Mouse (Mus musculus) intestine, postnatal 0 days (tissue): ENCODE measurements around the gene Irak3. TPM values are rescaled to one million over a fixed set of nuclear protein-coding genes. Genes with fewer than 3 reads are reported as not detected.

Experiments used
- ATAC-seq: fragments of 200-750 bp; cut with Nextera tagmentation; 2 replicates; pipeline ENCODE4 v1.8.0; 2017; ENCODE audit warnings: mild to moderate bottlenecking, moderate TSS enrichment, moderate library complexity
- H3K27ac ChIP-seq: fragments of 300-500 bp; sonication (generic); 2 replicates; pipeline ENCODE4 v1.5.1; 2014; ENCODE audit warnings: mild to moderate bottlenecking, low read depth, low read length, moderate library complexity
- H3K27me3 ChIP-seq: fragments of 300-500 bp; sonication (generic); replicated peaks from 2 replicates; pipeline ENCODE4 v1.6.1; 2014; ENCODE audit warnings: low read length, mixed read lengths; ENCODE audit not compliant: control insufficient read depth, insufficient read depth
- H3K36me3 ChIP-seq: fragments of 300-500 bp; sonication (generic); 2 replicates; pipeline ENCODE4 v1.6.1; 2014; ENCODE audit warnings: mild to moderate bottlenecking, moderate library complexity; ENCODE audit not compliant: control insufficient read depth, insufficient read depth
- H3K4me1 ChIP-seq: fragments of 300-500 bp; sonication (generic); replicated peaks from 2 replicates; pipeline ENCODE4 v1.6.1; 2014; ENCODE audit warnings: antibody characterized with exemption, low read length, mixed read lengths; ENCODE audit not compliant: control insufficient read depth, insufficient read depth
- H3K4me2 ChIP-seq: fragments of 300-500 bp; sonication (generic); replicated peaks from 2 replicates; pipeline ENCODE4 v1.6.1; 2014; ENCODE audit warnings: low read depth, mild to moderate bottlenecking, moderate library complexity
- H3K4me3 ChIP-seq: fragments of 300-500 bp; sonication (generic); 2 replicates; pipeline ENCODE4 v1.5.1; 2014; ENCODE audit warnings: low read depth, low read length
- H3K9ac ChIP-seq: fragments of 300-500 bp; sonication (generic); 2 replicates; pipeline ENCODE4 v1.6.1; 2014; ENCODE audit warnings: mild to moderate bottlenecking, low read depth, low read length
- H3K9me3 ChIP-seq: fragments of 300-500 bp; sonication (generic); 2 replicates; pipeline ENCODE4 v1.6.1; 2016; ENCODE audit warnings: mixed run types; ENCODE audit not compliant: control insufficient read depth
- CTCF ChIP-seq: sonication (generic); IDR thresholded peaks from 2 replicates; pipeline ENCODE4 v1.5.1; 2016; ENCODE audit warnings: low read depth, mild to moderate bottlenecking, control low read depth, antibody characterized with exemption, moderate library complexity
- WGBS: fragments of 180-500 bp; shearing (Covaris S2); extraction: QIAGEN DNeasy Blood & Tissue Kit; methylation state at CpG from one replicate; pipeline ENCODE4 v1.1.7; 2014; 5-methylcytosine and 5-hydroxymethylcytosine counted together
- polyA plus RNA-seq: library from polyadenylated mRNA; unstranded; fragments of >200 nt; fragmentation: Nextera tagmentation; extraction: Ambion mirVana; gene quantifications from 2 replicates; pipeline ENCODE4 v1.2.1, GENCODE M21; 2015

The Irak3 gene
- polyA plus RNA-seq, 1 experiment from 2014 or later, result 0.81 TPM

DNA sequence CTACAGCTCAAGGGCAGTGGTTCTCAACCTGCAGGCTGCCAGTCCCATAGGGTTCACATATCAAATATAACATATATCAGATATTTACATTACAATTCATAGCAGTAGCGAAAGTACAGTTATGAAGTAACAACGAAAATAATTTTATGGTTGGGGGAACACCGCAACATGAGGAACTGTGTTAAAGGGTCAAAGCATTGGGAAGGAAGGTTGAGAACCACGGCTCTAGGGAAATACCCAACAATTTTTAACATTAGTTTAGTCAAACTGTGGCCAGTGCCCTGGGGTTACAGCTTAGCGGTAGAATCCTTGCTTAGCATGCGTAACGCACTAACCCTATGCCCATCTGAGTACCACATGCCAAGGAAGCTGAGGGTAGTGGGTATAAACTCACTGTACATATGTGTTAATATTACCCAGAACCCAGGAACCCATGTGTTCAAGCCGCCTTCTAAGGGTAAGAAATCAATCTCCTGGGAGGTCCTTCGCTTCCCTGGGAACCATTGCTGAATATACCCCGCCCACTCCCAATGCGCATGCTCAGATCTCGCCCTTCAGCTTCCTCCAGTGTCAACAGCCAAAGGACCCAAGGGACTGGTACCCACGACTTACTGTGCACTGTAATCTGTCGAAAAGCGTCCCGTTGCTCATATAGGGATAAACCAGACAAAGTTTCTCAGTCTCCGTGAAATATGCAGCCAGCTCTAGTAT, 36.0 kb downstream of the Irak3 start:
- Histone ChIP-seq H3K36me3 (no peaks in the 10 kb centered on the region), H3K4me1 (no peaks in the 10 kb centered on the region), H3K9me3 (no peaks in the 10 kb centered on the region), H3K4me3 (no peak overlapping the region), H3K9ac (no peak overlapping the region), H3K27me3 (no peaks in the 10 kb centered on the region), H3K4me2 (no peak overlapping the region), H3K27ac (no peak overlapping the region)
- TF ChIP-seq CTCF, result no peak
- no peak for ATAC-seq
- WGBS, result 93% methylated on average over 17 of the region's 17 CpGs

DNA sequence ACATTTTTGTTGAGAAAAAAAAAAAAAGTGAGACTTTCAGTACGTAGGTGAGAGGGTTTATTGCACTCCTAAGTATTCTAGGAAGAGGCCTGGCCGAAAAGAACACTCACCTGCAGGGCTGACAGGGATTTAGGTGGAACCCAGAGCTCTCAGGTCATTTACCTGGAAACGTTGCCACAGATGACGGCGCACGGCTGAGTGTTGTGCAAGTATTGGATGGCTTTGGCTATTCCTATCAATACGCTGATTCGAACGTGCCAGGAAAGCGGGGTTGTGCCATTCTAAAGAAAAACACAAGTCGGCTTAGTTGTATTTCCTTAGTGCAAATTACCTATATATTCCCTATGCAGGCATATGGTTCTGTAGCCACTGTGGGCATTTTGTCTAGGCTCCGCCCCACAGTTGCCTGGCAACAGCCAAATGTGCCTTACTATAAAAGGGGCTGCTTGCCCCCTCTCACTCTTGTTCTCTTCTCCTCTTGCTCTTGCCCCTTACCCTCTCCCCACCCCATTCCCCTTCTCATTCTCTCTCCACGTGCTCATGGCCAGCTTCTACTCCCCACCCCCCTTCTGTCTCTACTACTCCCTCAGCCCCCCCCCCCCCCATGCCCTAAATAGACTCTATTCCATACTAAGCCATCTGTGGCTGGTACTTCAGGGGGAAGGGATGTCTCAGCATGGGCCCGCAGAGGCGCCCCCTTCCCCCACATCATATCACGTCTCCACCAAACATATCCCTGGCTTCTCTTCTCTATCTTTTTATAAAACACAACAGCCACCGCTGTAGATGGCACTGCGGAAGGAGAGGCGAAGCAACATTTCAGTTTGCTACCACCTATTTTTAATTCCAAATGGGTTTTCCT, 36.8 kb downstream of the Irak3 start:
- H3K9me3 ChIP-seq, result no peaks in the 10 kb centered on the region
- no peak overlapping the region for H3K4me2 ChIP-seq
- ATAC-seq, result no peak
- no peaks in the 10 kb centered on the region for H3K4me1 ChIP-seq
- no peak for TF ChIP-seq CTCF
- H3K36me3 ChIP-seq, result no peaks in the 10 kb centered on the region
- no peak overlapping the region for H3K27ac ChIP-seq
- no peak overlapping the region for H3K9ac ChIP-seq
- H3K4me3 ChIP-seq, result no peak overlapping the region
- WGBS, result 89% methylated on average over 19 of the region's 19 CpGs
- no peaks in the 10 kb centered on the region for H3K27me3 ChIP-seq

DNA sequence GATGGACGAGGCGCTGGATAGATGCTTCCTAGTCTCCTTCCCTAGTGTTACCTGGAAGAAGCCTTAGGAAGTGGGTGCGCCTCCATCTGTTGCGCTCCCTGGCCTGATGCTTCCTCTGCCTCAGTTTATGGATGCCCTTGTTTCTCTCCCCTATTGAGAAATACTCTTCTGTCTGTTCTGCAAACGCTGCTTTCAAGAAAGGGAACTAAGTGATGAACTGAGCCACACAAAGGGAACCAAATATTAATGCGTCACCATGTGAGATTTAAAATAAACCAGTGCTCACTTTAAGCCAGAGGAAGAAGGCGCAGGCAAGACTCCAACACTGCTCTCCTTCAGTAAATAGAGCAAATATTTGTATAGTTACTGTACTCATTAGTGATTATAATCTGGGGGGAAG, 38.4 kb downstream of the Irak3 start:
- no peak overlapping the region for H3K9ac ChIP-seq
- H3K4me3 ChIP-seq, result no peak overlapping the region
- H3K4me1 ChIP-seq, result no peaks in the 10 kb centered on the region
- no peak overlapping the region for H3K4me2 ChIP-seq
- no peak for ATAC-seq
- no peaks in the 10 kb centered on the region for H3K27me3 ChIP-seq
- H3K9me3 ChIP-seq, result no peaks in the 10 kb centered on the region
- 81% methylated on average over 7 of the region's 7 CpGs for WGBS
- no peak overlapping the region for H3K27ac ChIP-seq
- no peak for TF ChIP-seq CTCF
- H3K36me3 ChIP-seq, result no peaks in the 10 kb centered on the region

DNA sequence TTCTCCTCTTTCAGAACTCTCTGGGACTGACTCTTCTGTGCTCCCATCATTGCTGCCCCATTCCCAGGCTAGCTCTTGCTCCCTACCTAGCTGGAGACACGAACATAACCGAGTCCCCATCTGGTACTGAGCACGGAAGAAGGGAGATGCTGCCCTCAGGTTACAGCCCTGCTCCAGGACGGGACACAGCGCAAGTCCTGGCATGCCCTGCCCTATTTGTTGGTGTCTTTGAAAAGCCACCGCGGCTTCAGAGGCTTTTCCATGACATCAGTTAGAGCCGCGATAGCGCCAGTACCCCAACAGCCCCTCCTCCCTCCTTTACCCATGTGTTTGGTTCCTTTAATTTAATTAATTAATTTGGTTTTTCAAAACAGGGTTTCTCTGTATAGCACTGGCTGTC, 39.1 kb downstream of the Irak3 start:
- no peak for ATAC-seq
- TF ChIP-seq CTCF, result no peak
- Histone ChIP-seq H3K9ac (no peak overlapping the region), H3K4me1 (no peaks in the 10 kb centered on the region), H3K27ac (no peak overlapping the region), H3K9me3 (no peaks in the 10 kb centered on the region), H3K27me3 (no peaks in the 10 kb centered on the region), H3K4me2 (no peak overlapping the region), H3K36me3 (no peaks in the 10 kb centered on the region), H3K4me3 (no peak overlapping the region)
- WGBS, result 89% methylated on average over 10 of the region's 10 CpGs

DNA sequence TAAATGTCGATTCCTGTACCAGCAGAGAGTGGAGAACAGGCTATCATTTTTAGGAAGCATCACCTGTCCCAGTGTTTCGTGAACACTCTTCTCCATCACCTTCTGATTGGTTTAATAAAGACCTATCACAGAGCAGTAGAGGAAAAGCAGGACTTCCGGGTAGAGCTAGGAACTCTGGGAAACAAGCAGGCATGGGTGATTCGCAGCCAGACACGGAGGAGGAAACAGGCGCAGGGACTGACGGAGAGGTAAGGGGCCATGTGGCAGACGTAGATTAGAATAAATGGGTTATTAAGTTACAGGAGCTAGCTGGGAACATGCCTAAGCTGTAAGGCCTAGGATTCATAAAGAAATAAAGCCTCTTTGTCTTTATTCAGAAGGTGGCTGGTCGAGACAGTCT, 41.4 kb downstream of the Irak3 start:
- Histone ChIP-seq H3K4me3 (no peak overlapping the region), H3K9ac (no peak overlapping the region), H3K27me3 (no peaks in the 10 kb centered on the region), H3K27ac (no peak overlapping the region), H3K9me3 (no peaks in the 10 kb centered on the region), H3K4me1 (no peaks in the 10 kb centered on the region), H3K36me3 (no peaks in the 10 kb centered on the region), H3K4me2 (no peak overlapping the region)
- no peak for ATAC-seq
- 79% methylated on average over 9 of the region's 9 CpGs for WGBS
- TF ChIP-seq CTCF, result no peak

DNA sequence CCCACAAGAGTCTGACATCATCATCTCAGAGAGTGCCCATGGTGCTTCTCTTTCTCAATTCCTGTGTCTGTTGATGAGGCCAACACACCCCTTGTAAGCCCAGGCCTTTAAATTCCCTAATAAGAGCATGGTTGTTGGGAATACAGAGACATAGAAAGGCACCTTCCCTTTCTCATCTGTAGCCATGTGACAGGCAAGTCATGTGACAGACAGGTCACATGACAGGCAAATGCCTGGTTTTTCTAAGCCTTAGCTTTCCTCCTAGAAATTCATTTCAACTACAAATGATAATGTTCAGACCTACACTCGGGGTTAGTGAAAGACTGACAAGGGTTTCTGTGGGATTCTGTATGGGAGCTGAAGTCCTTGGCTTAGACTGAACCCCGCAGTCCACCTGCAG, 48.0 kb downstream of the Irak3 start:
- Histone ChIP-seq H3K27ac (no peak overlapping the region), H3K36me3 (no peaks in the 10 kb centered on the region), H3K4me2 (no peak overlapping the region), H3K9ac (no peak overlapping the region), H3K4me3 (no peak overlapping the region), H3K4me1 (no peaks in the 10 kb centered on the region), H3K27me3 (no peaks in the 10 kb centered on the region), H3K9me3 (no peaks in the 10 kb centered on the region)
- 88% methylated on average over 2 of the region's 2 CpGs for WGBS
- TF ChIP-seq CTCF, result no peak
- no peak for ATAC-seq
